Mouse (Mus musculus) v-Abl transformed pro-B cells (cell line): Measurements from ENCODE around the gene Zfp488.

Experiments used
- in situ Hi-C, 2 experiments: fragments of 400-800 bp; cut with MboI; formaldehyde crosslinking; loops; one replicate each; pipeline ENCODE4 v1.15.1; 2025; ENCODE audit not compliant: unreplicated experiment in 2 of 2

Gene Zfp488

GRCm38 (mm10) chr14:33978604-33979059 lies at the start of gene Zfp488:
Gene Zfp488, minus strand, starts transcription at chr14:33978764.
- in situ Hi-C loops = loop anchor here in 1 of 2 experiments (10.0 kb wide), 1 partner anchor 56 kb away; no protein-coding TSS in a partner anchor

- in situ Hi-C loops = no loop called here
Observed at GRCm38 (mm10) chr14:34026710-34027109, 48.1 kb upstream of the Zfp488 start.

- in situ Hi-C loops = no loop called here
Observed at GRCm38 (mm10) chr14:34016938-34017337, 38.4 kb upstream of the Zfp488 start.

GRCm38 (mm10) chr14:34016381-34016780 lies 37.8 kb upstream of the Zfp488 start, which contains the start of gene Gm5460:
Gene Gm5460, plus strand, starts transcription at chr14:34016758.
- in situ Hi-C loops = no loop called here

- in situ Hi-C loops = no loop called here
Observed at GRCm38 (mm10) chr14:34015063-34015462, 36.5 kb upstream of the Zfp488 start, which contains the start of gene Gm30083. Gene Gm30083, minus strand, starts transcription at chr14:34015182.

- in situ Hi-C loops = no loop called here
Observed at GRCm38 (mm10) chr14:34002358-34002757, 23.8 kb upstream of the Zfp488 start.

GRCm38 (mm10) chr14:34001445-34001844 lies 22.9 kb upstream of the Zfp488 start:
- in situ Hi-C loops = no loop called here

- in situ Hi-C loops = no loop called here
Observed at GRCm38 (mm10) chr14:34000076-34000475, 21.5 kb upstream of the Zfp488 start.

- in situ Hi-C loops = no loop called here
Observed at GRCm38 (mm10) chr14:33997427-33997826, 18.9 kb upstream of the Zfp488 start.

GRCm38 (mm10) chr14:33993521-33994289 lies 15.1 kb upstream of the Zfp488 start:
- in situ Hi-C loops = no loop called here

- in situ Hi-C loops = no loop called here
Observed at GRCm38 (mm10) chr14:33993051-33993450, 14.5 kb upstream of the Zfp488 start.

GRCm38 (mm10) chr14:33991971-33992370 lies 13.4 kb upstream of the Zfp488 start:
- in situ Hi-C loops = no loop called here

- in situ Hi-C loops = no loop called here
Observed at GRCm38 (mm10) chr14:33989201-33989600, 10.6 kb upstream of the Zfp488 start.

GRCm38 (mm10) chr14:33977748-33978147 lies 816 bp downstream of the Zfp488 start:
- in situ Hi-C loops = loop anchor here in 1 of 2 experiments (10.0 kb wide), 1 partner anchor 57 kb away; no protein-coding TSS in a partner anchor

- in situ Hi-C loops = loop anchor here (10.0 to 25.0 kb wide), 2 partner anchors 60 to 413 kb away; partner anchors contain the start of gene Mmrn2 (in 1 of the 2)
Observed at GRCm38 (mm10) chr14:33974752-33975151, 3.8 kb downstream of the Zfp488 start.

- in situ Hi-C loops = loop anchor here (10.0 to 25.0 kb wide), 2 partner anchors 62 to 415 kb away; partner anchors contain the start of gene Mmrn2 (in 1 of the 2)
Observed at GRCm38 (mm10) chr14:33972679-33973078, 5.9 kb downstream of the Zfp488 start.

- in situ Hi-C loops = loop anchor here in 1 of 2 experiments (25.0 kb wide), 1 partner anchor 422 kb away; the partner anchor contains the start of gene Mmrn2
Observed at GRCm38 (mm10) chr14:33965675-33966074, 12.9 kb downstream of the Zfp488 start.

- in situ Hi-C loops = loop anchor here in 1 of 2 experiments (25.0 kb wide), 1 partner anchor 428 kb away; the partner anchor contains the start of gene Mmrn2
Observed at GRCm38 (mm10) chr14:33959341-33959740, 19.2 kb downstream of the Zfp488 start.

- in situ Hi-C loops = loop anchor here in 1 of 2 experiments (25.0 kb wide), 1 partner anchor 428 kb away; the partner anchor contains the start of gene Mmrn2
Observed at GRCm38 (mm10) chr14:33958841-33959240, 19.7 kb downstream of the Zfp488 start.

GRCm38 (mm10) chr14:33958186-33958585 lies 20.4 kb downstream of the Zfp488 start:
- in situ Hi-C loops = loop anchor here in 1 of 2 experiments (25.0 kb wide), 1 partner anchor 429 kb away; the partner anchor contains the start of gene Mmrn2

GRCm38 (mm10) chr14:33956055-33956454 lies 22.5 kb downstream of the Zfp488 start:
- in situ Hi-C loops = loop anchor here in 1 of 2 experiments (25.0 kb wide), 1 partner anchor 431 kb away; the partner anchor contains the start of gene Mmrn2
